Mouse (Mus musculus) testis, postnatal 14 days (tissue): ENCODE measurements around the gene Actr3b.
A peak's percentile ranks its signal among the peaks of the same experiment; 100 is the strongest.

ENCODE experiments used
- DNase-seq: peaks from one replicate; pipeline ENCODE4 v3.0.0; 2021; ENCODE audit warnings: low spot score

Gene Actr3b

DNA sequence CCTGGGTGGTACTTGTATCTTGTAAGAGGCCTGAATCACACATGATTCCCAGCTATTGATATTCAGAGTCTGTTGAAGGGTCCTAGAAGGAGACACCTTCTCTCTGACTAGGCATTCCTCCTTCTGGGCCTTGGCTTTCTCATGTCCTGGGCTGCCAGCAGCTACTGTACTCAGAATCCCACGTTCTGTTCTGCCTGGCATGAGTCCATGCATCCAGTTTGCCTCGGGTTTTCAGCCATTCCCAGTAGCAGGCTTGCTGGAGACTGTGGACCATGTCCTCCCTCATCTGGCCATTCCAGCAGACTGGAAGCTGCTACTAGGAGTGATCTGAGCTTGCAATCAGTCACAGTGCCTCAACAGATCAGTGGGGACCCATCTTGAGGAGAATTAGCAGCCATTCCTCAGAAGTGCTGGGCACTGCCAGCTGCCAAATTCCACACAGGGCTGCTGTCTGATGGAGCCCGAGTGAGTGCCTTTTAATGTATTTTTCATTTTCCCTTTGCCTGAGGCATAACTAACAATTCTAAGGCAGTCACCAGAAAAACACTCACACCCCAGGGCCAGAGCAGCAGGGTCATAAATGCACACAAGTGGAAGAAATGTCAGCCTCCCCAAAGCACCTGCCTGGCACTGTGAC is 130.1 kb downstream of the Actr3b start:
- no peak for DNase-seq

DNA sequence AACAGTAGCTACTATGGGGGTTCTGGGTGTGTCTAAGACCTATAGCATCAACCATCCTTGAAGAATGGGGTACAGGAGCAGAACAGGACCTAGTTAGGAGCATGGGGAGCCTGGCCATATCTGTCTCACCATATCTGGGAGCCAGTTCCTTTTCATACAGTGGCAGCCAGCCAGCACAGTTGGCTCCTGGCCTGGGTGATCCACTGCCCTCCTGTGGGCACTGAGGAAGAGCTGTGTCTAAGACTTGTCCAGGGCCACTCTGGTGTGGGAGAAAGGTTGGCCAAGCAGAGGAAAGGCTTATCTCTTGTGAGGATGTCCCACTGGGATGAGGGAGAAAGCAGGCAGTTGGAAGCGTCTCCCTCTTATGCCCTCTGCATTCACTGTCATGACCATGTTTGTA is 131.5 kb downstream of the Actr3b start:
- DNase-seq: peak; percentile 29
